Mouse (Mus musculus) megakaryocyte, embryonic 14.5 days (primary cell): ENCODE measurements around the gene Trp73. TPM values are rescaled to one million over a fixed set of nuclear protein-coding genes. Genes with fewer than 3 reads are reported as not detected.

ENCODE experiments used
- H3K27me3 ChIP-seq: replicated peaks from 2 replicates; pipeline ENCODE3; 2012; ENCODE audit warnings: inconsistent platforms
- H3K36me3 ChIP-seq: replicated peaks from 2 replicates; pipeline ENCODE3; 2012; ENCODE audit warnings: low read length, inconsistent platforms, mixed read lengths
- H3K4me1 ChIP-seq: 2 replicates; pipeline ENCODE4 v1.6.1; 2012; ENCODE audit warnings: inconsistent platforms
- H3K4me3 ChIP-seq: replicated peaks from 2 replicates; pipeline ENCODE3; 2012; ENCODE audit warnings: moderate library complexity, mild to moderate bottlenecking, inconsistent platforms
- H3K9me3 ChIP-seq: 2 replicates; pipeline ENCODE4 v1.6.1; 2012; ENCODE audit warnings: inconsistent platforms
- FLI1 ChIP-seq: IDR thresholded peaks from 2 replicates; pipeline ENCODE4 v1.6.1; 2012; ENCODE audit warnings: low read length, inconsistent platforms, mixed read lengths
- GATA1 ChIP-seq: IDR thresholded peaks from 3 replicates; pipeline ENCODE4 v1.6.1; 2012; ENCODE audit warnings: mixed read lengths, low read length, inconsistent platforms, borderline replicate concordance
- polyA plus RNA-seq: library from polyadenylated mRNA; stranded (reverse); fragments of >175 nt; gene quantifications from 2 replicates; pipeline ENCODE4 v1.2.3, GENCODE M21; 2012; ENCODE audit warnings: low replicate concordance; ENCODE audit not compliant: insufficient read depth

The Trp73 gene
- polyA plus RNA-seq, 1 experiment: not detected

- no peak overlapping the region for H3K4me3 ChIP-seq
- H3K27me3 ChIP-seq: peaks cover 64% of the 10 kb centered on the region
- TF ChIP-seq FLI1: no peak
- no peak for TF ChIP-seq GATA1
- H3K4me1 ChIP-seq: peaks cover 3% of the 10 kb centered on the region; the same call in 1 of the 2 replicates
- peaks cover 8% of the 10 kb centered on the region for H3K9me3 ChIP-seq
- no peaks in the 10 kb centered on the region for H3K36me3 ChIP-seq
Observed at GRCm38 (mm10) chr4:154081974-154082373, 58.0 kb downstream of the Trp73 start.

GRCm38 (mm10) chr4:154081021-154081420, 59.0 kb downstream of the Trp73 start:
- H3K36me3 ChIP-seq: no peaks in the 10 kb centered on the region
- peaks cover 3% of the 10 kb centered on the region; the same call in 1 of the 2 replicates for H3K4me1 ChIP-seq
- H3K9me3 ChIP-seq: peaks cover 8% of the 10 kb centered on the region
- peaks cover 70% of the 10 kb centered on the region for H3K27me3 ChIP-seq
- TF ChIP-seq FLI1 (no peak), GATA1 (no peak)
- no peak overlapping the region for H3K4me3 ChIP-seq

- Histone ChIP-seq H3K36me3 (no peaks in the 10 kb centered on the region), H3K9me3 (peaks cover 8% of the 10 kb centered on the region), H3K27me3 (peaks cover 72% of the 10 kb centered on the region), H3K4me1 (peaks cover 3% of the 10 kb centered on the region; the same call in 1 of the 2 replicates), H3K4me3 (no peak overlapping the region)
- no peak for TF ChIP-seq FLI1
- TF ChIP-seq GATA1: no peak
Observed at GRCm38 (mm10) chr4:154080211-154080610, 59.8 kb downstream of the Trp73 start.

GRCm38 (mm10) chr4:154071941-154072340, 68.1 kb downstream of the Trp73 start:
- Histone ChIP-seq H3K27me3 (peaks cover 68% of the 10 kb centered on the region), H3K36me3 (no peaks in the 10 kb centered on the region), H3K4me3 (no peak overlapping the region), H3K4me1 (no peaks in the 10 kb centered on the region), H3K9me3 (no peaks in the 10 kb centered on the region)
- TF ChIP-seq GATA1: no peak
- TF ChIP-seq FLI1: no peak

GRCm38 (mm10) chr4:154071521-154071920, 68.5 kb downstream of the Trp73 start:
- Histone ChIP-seq H3K4me1 (no peaks in the 10 kb centered on the region), H3K4me3 (no peak overlapping the region), H3K9me3 (no peaks in the 10 kb centered on the region), H3K36me3 (no peaks in the 10 kb centered on the region), H3K27me3 (peaks cover 68% of the 10 kb centered on the region)
- TF ChIP-seq FLI1 (no peak), GATA1 (no peak)

- TF ChIP-seq FLI1 (no peak), GATA1 (no peak)
- no peaks in the 10 kb centered on the region for H3K36me3 ChIP-seq
- no peak overlapping the region for H3K4me3 ChIP-seq
- no peaks in the 10 kb centered on the region for H3K4me1 ChIP-seq
- no peaks in the 10 kb centered on the region for H3K9me3 ChIP-seq
- H3K27me3 ChIP-seq: peaks cover 68% of the 10 kb centered on the region
Observed at GRCm38 (mm10) chr4:154070896-154071295, 69.1 kb downstream of the Trp73 start.

- Histone ChIP-seq H3K9me3 (no peaks in the 10 kb centered on the region), H3K4me1 (no peaks in the 10 kb centered on the region), H3K36me3 (no peaks in the 10 kb centered on the region), H3K4me3 (no peak overlapping the region), H3K27me3 (peaks cover 56% of the 10 kb centered on the region)
- TF ChIP-seq GATA1: no peak
- TF ChIP-seq FLI1: no peak
Observed at GRCm38 (mm10) chr4:154064827-154065773, 74.9 kb downstream of the Trp73 start.

- Histone ChIP-seq H3K4me1 (no peaks in the 10 kb centered on the region), H3K27me3 (peaks cover 51% of the 10 kb centered on the region), H3K36me3 (no peaks in the 10 kb centered on the region), H3K4me3 (no peak overlapping the region), H3K9me3 (no peaks in the 10 kb centered on the region)
- TF ChIP-seq GATA1: no peak
- no peak for TF ChIP-seq FLI1
Observed at GRCm38 (mm10) chr4:154057696-154058095, 82.3 kb downstream of the Trp73 start.

- Histone ChIP-seq H3K4me3 (no peak overlapping the region), H3K4me1 (no peaks in the 10 kb centered on the region), H3K27me3 (peaks cover 51% of the 10 kb centered on the region), H3K9me3 (no peaks in the 10 kb centered on the region), H3K36me3 (no peaks in the 10 kb centered on the region)
- TF ChIP-seq GATA1 (no peak), FLI1 (no peak)
Observed at GRCm38 (mm10) chr4:154056661-154057060, 83.3 kb downstream of the Trp73 start.

- H3K27me3 ChIP-seq: peaks cover 49% of the 10 kb centered on the region
- no peak overlapping the region for H3K4me3 ChIP-seq
- no peaks in the 10 kb centered on the region for H3K4me1 ChIP-seq
- no peak for TF ChIP-seq GATA1
- no peak for TF ChIP-seq FLI1
- no peaks in the 10 kb centered on the region for H3K36me3 ChIP-seq
- H3K9me3 ChIP-seq: no peaks in the 10 kb centered on the region
Observed at GRCm38 (mm10) chr4:154056046-154056445, 84.0 kb downstream of the Trp73 start.
